Mouse (Mus musculus): ENCODE measurements at regions not wholly inside any gene's neighbourhood (a gene's known extent, or its start where the extent isn't known, plus 50 kb on each side); places are given as distances from the start of the nearest gene placed in this dataset.

DNA sequence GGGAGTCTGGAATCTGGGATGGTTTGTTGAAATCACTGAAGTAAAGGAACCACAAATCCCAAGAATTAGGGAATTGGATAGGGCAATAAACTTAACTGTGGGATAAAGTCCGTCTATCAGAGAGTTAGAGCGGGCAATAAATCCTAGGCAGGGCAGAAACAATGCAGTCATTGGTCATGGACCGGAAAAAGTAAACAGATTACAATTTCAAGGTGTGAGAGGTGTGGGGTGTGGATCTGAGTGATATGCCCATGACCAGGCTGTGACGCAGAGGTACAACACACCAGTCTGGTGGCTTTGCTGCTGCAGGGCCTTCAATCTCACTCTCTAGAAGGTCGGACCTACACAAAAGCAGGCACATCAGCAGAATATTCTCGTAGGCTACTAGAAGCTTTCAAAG lies 206.1 kb upstream of the Klf14 start:
- no peak for DNase-seq (ENCODE audit: low spot score)

DNA sequence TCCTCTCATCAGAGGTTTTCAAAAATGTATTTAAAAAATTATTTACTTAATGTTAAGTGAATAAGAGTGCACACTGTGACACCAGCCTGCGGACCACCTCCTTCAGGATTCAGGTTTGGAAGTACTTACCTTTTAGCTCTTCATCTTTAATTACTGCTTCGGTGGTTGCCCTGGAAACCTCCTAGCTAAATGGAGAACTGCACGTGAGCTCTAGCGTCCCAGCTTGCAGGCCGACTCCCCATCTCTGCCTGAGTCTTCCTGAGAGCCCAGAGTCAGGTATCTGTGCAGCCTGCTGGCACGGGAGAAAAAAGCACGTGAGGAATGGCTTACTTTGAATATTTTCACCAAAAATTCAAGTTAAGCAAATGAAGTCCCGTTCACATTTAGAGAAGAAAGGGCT lies 207.5 kb upstream of the Klf14 start:
- no peak for DNase-seq (ENCODE audit: low spot score)

DNA sequence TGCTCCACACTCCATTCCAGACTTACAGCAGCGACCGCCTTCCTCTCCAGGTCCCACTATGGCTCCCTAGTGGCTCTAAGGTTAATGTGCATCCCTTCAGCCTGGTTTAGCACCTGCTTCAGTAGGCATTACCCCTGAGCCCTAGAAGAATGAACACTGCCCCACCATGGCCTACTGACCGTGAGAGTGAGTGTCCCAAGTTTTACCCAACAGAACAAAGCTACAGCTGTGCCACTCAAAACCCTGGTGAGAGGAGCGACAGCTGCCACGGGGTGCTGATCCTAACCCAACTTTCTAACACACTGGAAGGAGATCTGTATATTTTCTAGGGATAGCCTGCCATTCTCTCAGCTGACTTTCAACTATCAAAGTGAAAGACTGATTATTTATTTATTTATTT lies 208.9 kb upstream of the Klf14 start:
- DNase-seq (ENCODE audit: low spot score) = no peak

DNA sequence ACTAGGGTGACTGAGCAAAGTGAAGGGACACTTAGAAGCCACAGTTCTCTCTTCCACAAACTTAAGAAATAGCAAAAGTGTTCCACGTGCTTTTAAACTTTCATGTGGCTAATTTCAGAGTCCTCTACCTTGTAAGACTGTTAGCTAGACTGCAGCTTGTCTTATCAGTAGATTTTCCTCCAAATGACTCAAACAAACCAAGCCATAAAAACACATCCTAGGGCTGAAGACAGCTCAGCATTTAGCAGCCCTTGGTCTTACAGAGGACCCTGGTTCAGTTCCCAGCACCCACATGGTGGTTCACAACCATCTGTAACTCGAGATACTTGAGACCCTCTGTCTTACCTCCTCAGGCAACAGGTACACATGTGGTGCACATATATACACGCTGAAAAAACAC lies 209.9 kb upstream of the Klf14 start:
- DNase-seq (ENCODE audit: low spot score) = no peak

DNA sequence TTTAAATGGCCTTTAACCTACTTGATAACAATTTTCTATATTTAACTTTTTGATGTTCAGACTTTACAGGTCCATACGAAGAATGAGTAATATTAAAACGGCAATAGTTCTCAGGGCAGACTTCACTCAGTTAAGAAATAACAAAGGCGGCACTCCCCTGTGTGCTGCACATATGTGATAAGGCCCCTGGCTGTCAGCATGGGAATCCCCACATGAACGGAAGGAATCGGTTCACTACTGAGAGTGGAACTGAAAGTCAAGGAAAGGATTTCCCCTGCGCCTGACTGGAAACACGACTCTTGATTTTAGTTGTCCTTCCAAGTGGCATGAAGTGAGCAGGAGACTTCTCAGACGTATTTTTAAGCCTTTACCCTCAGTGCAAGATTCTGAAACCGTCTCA lies 210.5 kb upstream of the Klf14 start:
- no peak for DNase-seq (ENCODE audit: low spot score)

DNA sequence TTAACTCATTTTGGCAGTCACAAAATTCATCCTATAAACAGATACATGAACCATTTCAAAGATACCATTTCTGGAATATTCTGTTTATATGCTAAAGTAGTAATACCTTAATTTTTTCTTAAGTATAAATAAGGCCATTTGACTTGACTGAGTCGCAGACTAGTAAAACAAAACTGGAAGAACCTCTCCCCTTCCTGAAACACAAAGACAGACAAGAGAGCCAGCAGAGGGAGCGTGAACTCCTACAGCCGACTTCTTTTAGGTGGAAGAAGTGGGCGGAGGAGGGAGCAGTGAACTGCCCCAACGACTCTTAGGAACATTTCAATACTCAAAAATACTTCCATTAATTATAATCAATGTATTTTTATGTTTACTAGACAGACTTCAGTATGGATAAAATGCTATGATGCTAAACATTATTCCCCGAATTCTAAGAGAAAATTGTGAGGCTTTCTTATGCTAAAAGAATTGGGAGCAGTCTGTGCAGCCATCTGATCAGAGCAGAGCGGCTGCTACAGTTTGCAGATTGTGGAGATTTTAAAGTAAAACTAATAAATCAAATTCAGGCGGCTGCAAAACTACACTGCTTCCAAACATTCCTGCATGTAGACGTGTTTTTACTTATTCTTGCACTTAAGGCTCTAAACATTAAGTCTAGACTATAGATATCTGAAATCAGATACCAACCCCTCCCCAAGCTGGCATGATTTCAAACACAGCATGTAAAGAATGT lies 211.2 kb upstream of the Klf14 start:
- DNase-seq (ENCODE audit: low spot score) = no peak

DNA sequence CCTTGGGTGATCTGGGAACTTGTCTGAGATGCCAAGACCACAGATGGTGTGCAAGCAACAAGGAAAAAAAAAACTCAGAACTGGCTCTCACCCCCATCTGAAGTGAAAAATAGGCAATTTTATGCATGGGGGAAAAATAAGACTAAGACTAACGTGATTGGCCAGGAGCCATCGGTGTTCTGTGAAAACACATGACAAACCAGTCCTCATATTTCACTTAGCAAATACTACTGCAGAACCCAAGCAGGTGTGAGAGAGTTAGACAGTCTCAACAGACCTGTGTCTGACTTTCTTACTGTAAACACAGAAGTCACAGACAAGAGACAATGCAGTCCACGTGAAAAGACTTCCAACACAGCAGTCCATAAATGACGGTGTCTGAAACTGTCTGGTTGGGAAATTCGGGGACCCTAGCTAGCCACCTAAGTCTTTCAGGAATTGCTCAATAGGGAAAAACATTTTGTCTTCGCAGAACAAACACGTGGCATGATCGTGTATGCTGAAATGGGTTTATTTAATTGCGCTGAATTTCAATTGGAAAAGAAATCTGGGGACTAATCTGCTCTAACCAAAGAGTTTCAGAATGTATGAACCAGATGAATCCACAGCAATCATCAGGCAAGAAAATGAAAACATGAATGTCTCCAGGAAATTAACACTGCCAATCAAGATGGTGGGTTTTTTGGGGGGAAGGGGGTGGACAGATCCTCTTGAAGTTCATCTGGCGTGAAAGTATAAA lies 213.1 kb upstream of the Klf14 start:
- no peak for DNase-seq (ENCODE audit: low spot score)

DNA sequence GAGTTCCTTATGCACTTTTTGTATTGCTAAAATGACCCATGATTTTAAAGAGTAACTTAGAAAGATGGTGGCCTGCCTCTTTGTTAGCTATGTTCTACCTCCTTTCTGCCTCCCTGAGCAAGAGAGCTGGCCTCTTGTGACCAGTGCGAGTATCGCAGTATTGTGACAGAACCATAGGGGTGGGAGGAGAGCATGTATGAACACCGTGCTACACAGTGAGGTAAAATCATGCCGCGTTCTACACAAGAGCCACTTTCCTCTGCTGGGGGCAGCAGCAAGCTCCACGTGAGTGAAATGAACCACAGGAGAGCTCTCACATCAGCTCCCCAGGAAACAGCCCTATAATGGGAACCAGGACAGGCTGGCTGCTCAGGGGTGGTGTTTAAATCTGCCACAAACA lies 216.9 kb upstream of the Klf14 start:
- DNase-seq (ENCODE audit: low spot score) = no peak

DNA sequence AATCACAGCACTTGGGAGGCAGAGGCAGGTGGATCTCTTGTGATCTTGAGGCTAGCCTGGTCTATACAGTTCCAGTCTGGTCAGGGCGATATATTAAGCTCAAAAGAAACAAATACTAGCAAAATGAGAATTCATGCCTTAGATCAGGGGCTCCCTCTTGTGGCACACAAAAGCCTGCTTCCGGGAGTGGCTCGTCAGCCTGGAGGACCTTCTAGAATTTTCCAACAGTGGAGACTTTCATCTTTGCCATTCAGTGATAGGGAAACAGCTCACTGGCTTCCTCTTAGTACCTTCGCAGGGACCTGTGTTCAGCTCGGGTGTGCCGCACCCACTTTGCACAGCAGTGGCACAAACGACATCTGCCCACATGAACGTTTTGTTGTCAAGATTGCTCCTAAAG lies 217.5 kb upstream of the Klf14 start:
- no peak for DNase-seq (ENCODE audit: low spot score)

DNA sequence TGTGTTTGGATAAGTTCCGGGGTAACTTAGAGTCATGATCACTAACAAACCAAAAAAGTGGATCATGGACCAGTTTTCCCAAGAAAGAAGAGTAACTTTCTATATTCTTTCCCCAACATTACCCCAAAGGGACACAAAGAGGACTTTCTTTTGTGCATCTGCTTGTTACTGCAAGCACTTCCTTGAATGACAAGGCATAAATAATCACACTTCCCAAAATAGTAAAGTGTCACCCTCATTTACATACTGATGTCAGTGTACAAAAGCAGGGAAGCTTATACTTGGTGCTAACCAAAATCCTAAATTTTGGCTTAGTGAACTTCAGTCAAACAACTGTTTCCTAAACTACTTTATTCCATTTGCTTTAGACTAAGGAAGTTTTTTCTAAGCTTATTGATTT lies 218.0 kb upstream of the Klf14 start:
- no peak for DNase-seq (ENCODE audit: low spot score)

DNA sequence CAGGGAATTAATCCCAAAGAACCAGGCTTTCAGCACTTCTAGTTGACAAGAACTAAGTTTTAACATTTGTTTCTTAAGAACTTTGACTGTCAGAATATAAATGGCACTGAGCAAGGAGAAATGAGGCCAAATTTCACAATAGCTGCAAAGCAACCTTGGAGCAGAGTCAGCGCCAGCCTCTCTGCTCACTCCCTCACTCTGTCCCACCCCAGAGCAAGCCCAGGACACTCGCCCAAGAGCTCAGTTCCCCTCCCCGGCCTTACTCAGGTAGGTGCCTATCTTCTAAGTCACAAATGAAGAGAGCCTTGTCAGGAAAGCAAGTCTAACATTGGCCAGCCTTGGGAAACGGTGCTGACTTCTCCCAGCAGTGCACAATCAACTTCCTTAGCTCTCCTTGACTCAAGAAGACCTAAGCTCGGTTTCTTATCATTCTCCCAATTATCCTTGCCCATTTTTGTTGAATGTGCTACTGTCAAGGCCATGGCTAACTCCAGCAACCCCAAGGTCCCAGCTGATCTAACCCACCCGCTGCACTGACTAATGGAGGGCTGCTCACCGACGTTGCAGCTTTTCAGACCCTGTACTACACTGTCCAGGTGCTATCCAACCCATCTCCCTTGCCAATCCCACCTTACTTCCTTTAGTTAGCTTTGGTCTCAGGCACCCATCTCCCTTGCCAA lies 219.5 kb upstream of the Klf14 start:
- DNase-seq (ENCODE audit: low spot score) = no peak

DNA sequence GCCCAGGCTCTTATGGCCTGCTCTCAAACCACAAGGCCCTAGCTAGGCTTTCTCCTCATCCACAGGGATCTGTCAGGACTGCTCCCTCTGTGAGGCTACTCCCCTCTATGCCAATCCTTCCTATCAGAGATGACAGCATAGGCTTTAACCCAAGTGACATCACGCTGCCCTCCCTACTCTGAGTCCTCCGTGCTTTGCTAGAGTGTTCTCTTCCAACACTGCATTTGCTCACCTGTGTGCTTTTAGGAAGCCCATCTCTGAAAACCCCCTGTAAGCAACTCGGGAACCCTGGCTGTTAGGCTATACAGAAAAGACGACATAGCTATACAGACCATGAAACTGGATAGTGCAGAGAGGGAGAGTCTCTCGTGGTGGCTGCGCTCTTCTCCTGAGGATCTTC lies 216.3 kb upstream of the Mkln1 start:
- DNase-seq (ENCODE audit: low spot score) = no peak

DNA sequence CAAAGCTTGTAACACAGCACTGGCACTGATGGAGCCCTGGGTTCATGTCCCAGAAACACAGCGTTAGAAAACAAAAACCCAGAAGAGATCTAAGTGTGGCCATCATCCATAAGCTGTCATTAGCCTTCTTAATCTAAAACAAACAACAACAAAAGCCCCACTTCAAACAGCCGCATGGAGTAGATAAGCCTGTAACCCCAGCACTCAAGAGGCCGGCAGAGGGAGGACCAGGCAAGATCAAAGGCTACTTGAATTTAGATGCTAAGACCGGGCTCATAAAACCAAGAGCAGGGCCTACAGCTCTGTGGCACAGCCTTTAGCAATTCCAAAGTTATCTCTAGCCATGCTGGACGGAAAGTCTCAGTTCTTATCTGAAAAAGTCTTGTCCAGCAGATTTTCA lies 215.4 kb upstream of the Mkln1 start:
- no peak for DNase-seq (ENCODE audit: low spot score)

DNA sequence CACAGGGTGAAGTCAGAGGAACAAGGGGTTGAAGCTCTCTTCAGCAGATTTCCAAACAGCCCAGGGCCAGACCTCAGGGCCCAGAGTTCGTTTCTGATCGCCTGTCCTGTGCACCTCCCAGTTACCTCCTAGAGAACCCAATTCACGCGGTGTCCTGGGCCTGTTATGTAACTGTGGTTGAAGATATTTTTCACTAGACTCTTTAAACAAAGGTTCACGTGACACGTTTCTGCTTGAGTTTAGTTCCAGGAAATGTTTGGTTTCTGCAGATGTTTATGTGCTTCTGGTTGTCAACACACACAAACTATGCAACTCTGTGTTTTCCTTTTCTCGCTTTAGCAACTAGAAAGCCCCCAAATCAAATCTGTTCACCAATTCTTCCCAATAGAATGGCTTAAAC lies 214.0 kb upstream of the Mkln1 start:
- no peak for DNase-seq (ENCODE audit: low spot score)

DNA sequence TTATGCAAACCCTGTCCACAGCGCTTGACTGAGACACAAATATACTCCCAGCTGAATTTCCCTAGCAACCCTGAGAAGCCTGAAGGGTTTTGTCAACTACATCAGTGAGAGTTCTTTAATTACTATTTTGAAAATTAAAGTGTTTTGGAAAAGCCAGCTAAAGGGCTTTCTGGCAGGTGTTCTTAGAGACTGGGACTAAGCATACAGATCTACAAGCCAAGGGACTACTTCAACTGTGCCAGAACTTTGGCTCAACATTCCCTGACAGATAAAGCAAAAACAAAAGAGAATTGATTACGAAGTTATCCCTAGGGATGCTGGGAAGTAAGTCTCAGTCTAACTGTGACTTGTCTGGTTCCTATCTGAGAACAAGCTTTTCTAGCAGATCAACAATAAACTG lies 213.4 kb upstream of the Mkln1 start:
- no peak for DNase-seq (ENCODE audit: low spot score)

DNA sequence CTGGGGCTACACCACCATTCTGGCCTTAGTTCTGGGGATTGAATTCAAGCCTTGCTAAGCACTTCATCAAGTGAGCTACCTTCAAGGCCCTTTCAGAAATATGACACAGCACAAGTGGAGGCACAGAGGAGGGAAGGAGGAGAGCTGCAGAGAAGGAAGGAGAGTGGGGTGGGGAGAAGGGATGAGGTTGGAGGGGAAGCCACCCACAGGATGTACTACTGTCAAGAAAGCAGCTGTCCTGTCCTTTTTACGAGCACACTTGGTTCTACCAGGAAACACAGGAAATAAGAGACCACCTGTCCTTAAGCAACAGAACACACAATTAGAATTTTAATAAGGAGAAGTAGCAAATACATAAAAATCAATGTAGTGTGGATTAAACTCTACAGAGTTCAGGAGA lies 210.5 kb upstream of the Mkln1 start:
- no peak for DNase-seq (ENCODE audit: low spot score)

DNA sequence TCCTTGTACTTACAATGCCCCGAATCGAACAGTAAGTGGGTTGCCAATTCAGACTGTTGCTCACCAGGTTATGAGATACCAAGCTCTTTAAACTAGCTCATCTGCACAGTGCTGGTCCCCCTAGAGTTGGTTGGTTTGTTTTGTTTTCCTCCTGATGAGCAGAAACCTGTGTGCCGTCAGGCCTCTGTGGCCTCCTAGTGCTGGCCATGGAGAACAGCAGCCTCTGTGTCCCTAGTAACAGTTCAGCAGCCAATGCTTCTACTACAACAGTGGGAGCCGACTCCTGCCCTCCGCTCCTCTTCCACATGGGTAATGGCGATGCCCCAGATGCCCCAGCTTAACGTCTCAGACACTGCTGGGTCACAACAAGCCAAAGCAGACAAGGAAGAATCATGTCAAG lies 209.5 kb upstream of the Mkln1 start:
- peak; percentile 62 for DNase-seq (ENCODE audit: low spot score)

DNA sequence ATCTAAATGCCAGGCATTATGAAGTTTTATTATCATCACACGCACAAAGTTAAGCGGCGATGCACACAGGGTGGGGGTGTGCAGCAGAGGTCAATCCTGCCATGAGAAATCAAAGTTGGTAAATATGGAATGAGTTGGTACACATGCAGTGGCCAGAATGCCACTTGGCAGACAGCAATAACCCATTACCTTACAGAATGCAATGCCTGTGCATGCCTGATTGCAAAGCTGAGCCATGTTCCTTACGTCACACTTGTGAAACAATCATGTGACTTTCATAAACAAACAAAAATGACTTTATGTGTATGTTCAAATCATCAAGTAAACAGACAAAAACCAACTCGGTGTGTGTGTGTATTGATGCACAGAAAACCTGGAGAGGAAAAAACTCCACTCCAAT lies 208.5 kb upstream of the Mkln1 start:
- no peak for DNase-seq (ENCODE audit: low spot score)

DNA sequence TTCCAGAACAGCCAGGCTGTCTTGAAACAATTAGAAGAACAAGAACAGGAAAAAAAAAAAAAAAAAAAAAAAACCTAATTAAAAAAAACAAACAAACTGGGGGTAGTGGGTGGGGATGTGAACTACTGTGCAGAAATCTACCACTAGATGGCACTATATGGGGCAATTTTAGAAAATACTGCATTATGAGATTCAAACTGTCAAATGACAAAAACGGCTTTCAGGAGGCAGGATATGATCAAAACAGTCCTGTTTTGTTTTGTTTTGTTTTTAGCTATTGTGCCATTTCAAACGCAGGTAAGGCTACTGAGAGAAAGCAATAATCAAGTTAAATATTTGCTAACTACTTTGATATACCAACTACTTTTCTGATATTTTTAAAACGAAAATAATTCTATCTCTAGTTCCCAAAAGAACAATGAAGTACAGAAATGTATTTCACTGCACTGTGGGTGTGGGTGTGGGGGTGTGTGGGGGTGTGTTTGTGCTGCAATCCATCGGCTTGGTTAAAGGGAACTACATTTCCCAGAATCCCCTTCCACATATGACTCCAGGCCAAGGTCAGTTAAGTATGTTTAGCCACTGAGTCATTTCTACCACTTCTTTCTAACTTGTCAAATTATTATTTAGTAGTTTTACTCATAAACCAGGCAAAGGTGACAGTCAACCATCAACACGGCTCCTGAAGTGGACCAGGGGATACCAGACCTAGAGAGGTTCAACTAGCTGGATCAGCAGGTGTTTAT lies 207.7 kb upstream of the Mkln1 start:
- peak; percentile 43 for DNase-seq (ENCODE audit: low spot score)

DNA sequence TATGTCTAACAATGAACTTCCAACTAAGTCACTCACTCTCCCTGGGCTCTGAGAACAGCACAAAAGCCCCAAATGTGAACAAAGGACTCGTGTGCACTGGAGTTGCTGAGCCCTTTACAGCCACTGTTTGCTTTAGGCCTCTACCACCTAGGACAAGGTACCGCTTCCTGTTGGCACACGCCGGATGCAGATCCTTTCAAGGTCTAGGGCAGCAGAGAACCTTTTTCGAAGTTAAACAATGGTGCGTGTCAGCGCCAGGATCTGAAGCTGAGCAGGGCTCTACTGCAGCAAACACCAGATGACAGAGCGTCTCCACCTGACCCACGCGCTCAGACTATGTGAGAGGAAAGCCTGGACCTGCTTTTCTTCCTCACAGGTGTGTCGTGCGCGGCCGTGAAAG lies 207.0 kb upstream of the Mkln1 start:
- no peak for DNase-seq (ENCODE audit: low spot score)

DNA sequence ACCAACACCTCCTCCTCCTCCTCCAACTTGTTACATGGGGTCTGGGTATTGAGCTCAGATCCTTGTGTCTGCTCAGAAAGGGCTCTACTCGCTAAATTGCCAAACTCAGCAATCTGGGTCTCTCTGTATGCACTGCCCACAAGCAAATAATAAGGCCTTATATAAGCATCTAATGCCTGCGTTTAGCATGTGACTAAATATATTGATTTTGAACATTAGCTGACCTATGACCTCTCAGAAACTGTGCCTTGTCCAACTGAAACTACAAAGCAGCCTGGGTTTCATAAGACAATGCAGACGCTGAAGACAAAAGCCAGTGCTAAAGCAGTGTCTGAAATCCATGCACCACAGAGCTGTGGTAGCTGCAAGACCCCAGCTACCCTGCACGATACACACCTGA lies 206.3 kb upstream of the Mkln1 start:
- DNase-seq (ENCODE audit: low spot score) = no peak

DNA sequence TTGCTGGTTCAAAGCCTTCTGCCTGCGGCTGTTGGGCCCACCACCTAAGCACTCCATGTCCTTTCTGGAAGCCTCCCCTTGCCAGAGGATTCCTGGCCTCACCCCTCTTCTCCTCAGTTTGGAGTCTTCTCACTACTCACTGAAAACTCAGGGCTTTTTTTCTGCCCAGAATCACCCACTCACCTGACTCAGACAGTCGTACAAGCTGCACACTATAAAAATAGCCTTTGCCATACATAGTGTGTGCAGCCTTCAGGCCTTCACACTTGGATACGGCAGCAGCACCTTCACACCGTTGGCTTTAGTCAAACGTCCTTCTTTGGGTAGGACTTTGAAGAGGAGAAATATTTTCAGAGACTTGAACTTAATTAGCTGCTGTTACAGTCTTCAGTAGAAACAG lies 205.3 kb upstream of the Mkln1 start:
- no peak for DNase-seq (ENCODE audit: low spot score)

Measured in embryo, embryonic 10 days (tissue).